Mouse (Mus musculus) limb, embryonic 15.5 days (tissue): ENCODE data around the gene Nthl1. TPM values are rescaled to one million over a fixed set of nuclear protein-coding genes. Genes with fewer than 3 reads are reported as not detected.

Experiments
- ATAC-seq: fragments of 200-750 bp; cut with Nextera tagmentation; 2 replicates; pipeline ENCODE4 v1.8.0; 2017; ENCODE audit warnings: low read depth, moderate TSS enrichment; ENCODE audit not compliant: insufficient number of reproducible peaks, low FRiP score, low TSS enrichment
- H3K27ac ChIP-seq: fragments of 300-500 bp; sonication (generic); 2 replicates; pipeline ENCODE4 v1.5.1; 2015; ENCODE audit warnings: moderate library complexity, mild to moderate bottlenecking, inconsistent platforms
- H3K27me3 ChIP-seq: fragments of 300-500 bp; sonication (generic); 2 replicates; pipeline ENCODE4 v1.6.1; 2015; ENCODE audit warnings: inconsistent platforms
- H3K36me3 ChIP-seq: fragments of 300-500 bp; sonication (generic); 2 replicates; pipeline ENCODE4 v1.6.1; 2015; ENCODE audit warnings: inconsistent platforms
- H3K4me1 ChIP-seq: fragments of 300-500 bp; sonication (generic); 2 replicates; pipeline ENCODE4 v1.6.1; 2015; ENCODE audit warnings: inconsistent platforms
- H3K4me2 ChIP-seq: fragments of 300-500 bp; sonication (generic); 2 replicates; pipeline ENCODE4 v1.6.1; 2015; ENCODE audit warnings: mild to moderate bottlenecking, inconsistent platforms
- H3K4me3 ChIP-seq: fragments of 300-500 bp; sonication (generic); 2 replicates; pipeline ENCODE4 v1.5.1; 2015; ENCODE audit warnings: mild to moderate bottlenecking, inconsistent platforms
- H3K9ac ChIP-seq: fragments of 300-500 bp; sonication (generic); 2 replicates; pipeline ENCODE4 v1.6.1; 2015; ENCODE audit warnings: inconsistent platforms
- H3K9me3 ChIP-seq: fragments of 300-500 bp; sonication (generic); 2 replicates; pipeline ENCODE4 v1.6.1; 2016; ENCODE audit warnings: inconsistent platforms
- WGBS: fragments of 180-500 bp; shearing (Covaris S2); methylation state at CpG from one replicate; pipeline ENCODE4 v1.1.7; 2015; 5-methylcytosine and 5-hydroxymethylcytosine counted together
- polyA plus RNA-seq: library from polyadenylated mRNA; unstranded; fragments of >200 nt; fragmentation: Nextera tagmentation; extraction: Ambion mirVana; gene quantifications from 2 replicates; pipeline ENCODE4 v1.2.1, GENCODE M21; 2015

The Nthl1 gene
- polyA plus RNA-seq, 1 experiment from 2014 or later, result 21.3 TPM

DNA sequence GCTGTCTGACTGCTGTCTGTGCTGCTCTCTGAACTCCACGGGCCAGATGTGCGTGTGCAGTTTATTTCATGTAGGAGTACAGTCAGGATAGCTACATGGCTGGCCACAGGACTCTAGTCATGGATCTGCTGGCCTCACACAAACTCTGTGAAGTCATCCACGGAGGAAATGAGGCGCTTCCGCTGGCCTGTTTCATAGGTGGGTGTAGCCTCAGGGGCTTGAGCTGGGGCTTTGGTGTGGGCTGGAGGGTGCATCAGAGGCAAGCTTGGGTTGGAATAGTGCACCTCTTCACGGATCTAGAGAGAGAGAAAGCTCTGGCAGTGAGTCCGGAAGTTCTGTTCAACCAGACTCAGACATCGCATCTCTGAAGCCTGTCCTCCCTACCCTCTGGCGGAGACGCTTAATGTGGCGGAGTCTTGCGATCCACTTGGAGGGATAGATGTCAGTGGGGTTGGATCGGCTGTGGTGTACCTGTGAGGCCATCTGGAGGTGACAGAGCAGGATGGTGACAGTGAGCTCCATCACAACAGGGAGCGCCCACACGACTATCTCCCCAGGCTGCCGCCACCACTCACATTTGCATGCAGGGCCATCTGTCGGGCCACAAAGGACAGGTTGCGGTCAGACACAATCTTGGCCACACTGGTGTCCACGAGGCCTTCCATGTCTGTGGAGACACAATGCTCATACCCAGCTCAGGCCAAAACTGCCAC lies 35.9 kb upstream of the Nthl1 start:
- H3K9me3 ChIP-seq, result no peaks in the 10 kb centered on the region
- no peak overlapping the region for H3K27ac ChIP-seq
- peaks cover 99% of the 10 kb centered on the region for H3K36me3 ChIP-seq
- 86% methylated on average over 19 of the region's 19 CpGs for WGBS
- no peaks in the 10 kb centered on the region for H3K27me3 ChIP-seq
- H3K4me1 ChIP-seq, result no peaks in the 10 kb centered on the region
- H3K4me3 ChIP-seq, result no peak overlapping the region
- H3K9ac ChIP-seq, result no peak overlapping the region
- ATAC-seq, result no peak
- no peak overlapping the region for H3K4me2 ChIP-seq

DNA sequence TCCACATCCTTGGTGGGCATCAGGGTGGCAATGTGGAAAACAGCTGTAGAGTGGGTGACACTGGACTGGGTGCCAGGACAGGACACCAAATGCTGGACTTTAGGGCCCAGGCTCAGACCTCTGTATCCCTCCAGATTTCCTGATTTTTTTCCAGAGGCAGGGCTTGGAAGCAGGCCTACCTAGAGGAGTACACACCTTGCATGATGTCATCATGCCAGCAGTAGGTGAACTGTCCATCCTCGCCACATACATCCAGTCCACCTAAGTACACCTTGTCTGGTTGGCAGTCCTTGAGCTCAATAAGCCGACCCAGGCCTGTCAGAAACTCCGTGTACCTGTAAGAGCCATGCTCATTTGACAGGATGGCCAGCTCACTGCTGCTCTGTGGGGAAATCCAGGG lies 34.5 kb upstream of the Nthl1 start:
- H3K4me3 ChIP-seq, result no peak overlapping the region
- no peaks in the 10 kb centered on the region for H3K27me3 ChIP-seq
- H3K9me3 ChIP-seq, result no peaks in the 10 kb centered on the region
- H3K27ac ChIP-seq, result no peak overlapping the region
- ATAC-seq, result no peak
- H3K4me2 ChIP-seq, result no peak overlapping the region
- H3K36me3 ChIP-seq, result peaks cover 99% of the 10 kb centered on the region
- H3K4me1 ChIP-seq, result no peaks in the 10 kb centered on the region
- WGBS, result 86% methylated on average over 3 of the region's 3 CpGs
- H3K9ac ChIP-seq, result no peak overlapping the region

- H3K36me3 ChIP-seq, result peaks cover 96% of the 10 kb centered on the region
- WGBS, result 94% methylated on average over 4 of the region's 4 CpGs
- H3K27ac ChIP-seq, result no peak overlapping the region
- no peaks in the 10 kb centered on the region for H3K27me3 ChIP-seq
- ATAC-seq, result no peak
- no peak overlapping the region for H3K4me3 ChIP-seq
- H3K9me3 ChIP-seq, result no peaks in the 10 kb centered on the region
- no peak overlapping the region for H3K4me2 ChIP-seq
- no peak overlapping the region for H3K9ac ChIP-seq
- no peaks in the 10 kb centered on the region for H3K4me1 ChIP-seq
Measured at GRCm38 (mm10) chr17:24600502-24600901, 32.0 kb upstream of the Nthl1 start.

GRCm38 (mm10) chr17:24603961-24604360 lies 28.5 kb upstream of the Nthl1 start:
- Histone ChIP-seq H3K4me3 (no peak overlapping the region), H3K36me3 (peaks cover 96% of the 10 kb centered on the region), H3K9ac (no peak overlapping the region), H3K4me2 (no peak overlapping the region), H3K27me3 (no peaks in the 10 kb centered on the region), H3K4me1 (no peaks in the 10 kb centered on the region), H3K9me3 (no peaks in the 10 kb centered on the region), H3K27ac (no peak overlapping the region)
- ATAC-seq, result no peak
- 90% methylated on average over 8 of the region's 8 CpGs for WGBS

- ATAC-seq, result no peak
- Histone ChIP-seq H3K36me3 (peaks cover 91% of the 10 kb centered on the region), H3K4me2 (no peak overlapping the region)
Measured at GRCm38 (mm10) chr17:24604557-24604956, 27.9 kb upstream of the Nthl1 start.

GRCm38 (mm10) chr17:24608370-24608769 lies 24.1 kb upstream of the Nthl1 start:
- Histone ChIP-seq H3K36me3 (peaks cover 65% of the 10 kb centered on the region), H3K9ac (no peak overlapping the region), H3K27ac (no peak overlapping the region), H3K27me3 (no peaks in the 10 kb centered on the region), H3K4me1 (no peaks in the 10 kb centered on the region), H3K9me3 (no peaks in the 10 kb centered on the region), H3K4me3 (no peak overlapping the region), H3K4me2 (no peak overlapping the region)
- WGBS, result 92% methylated on average over 4 of the region's 4 CpGs
- ATAC-seq, result no peak

More at GRCm38 (mm10) chr17:24604557-24604956, 27.9 kb upstream of the Nthl1 start:
- Histone ChIP-seq H3K27ac (no peak overlapping the region; the same call in 1 of the 2 replicates), H3K9me3 (no peaks in the 10 kb centered on the region), H3K9ac (no peak overlapping the region), H3K4me3 (no peak overlapping the region), H3K27me3 (no peaks in the 10 kb centered on the region), H3K4me1 (no peaks in the 10 kb centered on the region)
- WGBS, result 84% methylated on average over 3 of the region's 3 CpGs

- peaks cover 67% of the 10 kb centered on the region for H3K36me3 ChIP-seq
- H3K27ac ChIP-seq, result no peak overlapping the region
- no peak overlapping the region for H3K9ac ChIP-seq
- ATAC-seq, result no peak
- H3K4me3 ChIP-seq, result no peak overlapping the region
- no peak overlapping the region for H3K4me2 ChIP-seq
- H3K4me1 ChIP-seq, result no peaks in the 10 kb centered on the region
- 91% methylated on average over 8 of the region's 8 CpGs for WGBS
- no peaks in the 10 kb centered on the region for H3K27me3 ChIP-seq
- H3K9me3 ChIP-seq, result no peaks in the 10 kb centered on the region
Measured at GRCm38 (mm10) chr17:24608874-24609273, 23.6 kb upstream of the Nthl1 start.

DNA sequence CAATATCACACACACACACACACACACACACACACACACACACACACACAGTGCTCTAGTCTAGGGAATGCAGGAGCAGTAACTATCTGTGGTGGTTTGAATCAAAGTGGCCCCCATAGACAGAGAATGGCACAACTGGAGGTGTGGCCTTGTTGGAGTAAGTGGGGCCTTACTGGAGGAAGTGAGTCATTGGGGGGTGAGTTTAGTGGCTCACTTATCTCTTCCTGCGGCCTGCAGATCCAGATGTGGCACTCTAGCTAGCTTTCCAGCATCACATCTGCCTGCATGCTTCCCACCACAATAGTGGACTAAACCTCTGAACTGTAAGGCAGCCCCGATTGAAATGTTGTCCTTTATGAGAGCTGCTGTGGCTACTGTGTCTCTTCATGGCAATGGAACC lies 21.8 kb upstream of the Nthl1 start:
- H3K9ac ChIP-seq, result no peak overlapping the region
- H3K36me3 ChIP-seq, result peaks cover 67% of the 10 kb centered on the region
- no peaks in the 10 kb centered on the region for H3K4me1 ChIP-seq
- no peak overlapping the region for H3K27ac ChIP-seq
- ATAC-seq, result no peak
- H3K27me3 ChIP-seq, result no peaks in the 10 kb centered on the region
- WGBS, result 84% methylated on average over 2 of the region's 2 CpGs
- no peak overlapping the region for H3K4me2 ChIP-seq
- H3K9me3 ChIP-seq, result no peaks in the 10 kb centered on the region
- no peak overlapping the region for H3K4me3 ChIP-seq

GRCm38 (mm10) chr17:24617561-24618194 lies 14.8 kb upstream of the Nthl1 start:
- H3K27ac ChIP-seq, result no peak overlapping the region
- H3K4me1 ChIP-seq, result no peaks in the 10 kb centered on the region
- WGBS, result 85% methylated on average over 14 of the region's 14 CpGs
- no peak overlapping the region for H3K4me2 ChIP-seq
- ATAC-seq, result no peak
- peaks cover 92% of the 10 kb centered on the region for H3K36me3 ChIP-seq
- H3K9ac ChIP-seq, result no peak overlapping the region
- H3K9me3 ChIP-seq, result no peaks in the 10 kb centered on the region
- H3K4me3 ChIP-seq, result no peak overlapping the region
- no peaks in the 10 kb centered on the region for H3K27me3 ChIP-seq

- H3K36me3 ChIP-seq, result peaks cover 97% of the 10 kb centered on the region
- no peaks in the 10 kb centered on the region for H3K9me3 ChIP-seq
- no peak for ATAC-seq
- no peaks in the 10 kb centered on the region for H3K27me3 ChIP-seq
- no peak overlapping the region for H3K27ac ChIP-seq
- no peak overlapping the region for H3K4me2 ChIP-seq
- no peaks in the 10 kb centered on the region for H3K4me1 ChIP-seq
- WGBS, result 90% methylated on average over 8 of the region's 8 CpGs
- H3K4me3 ChIP-seq, result no peak overlapping the region
- H3K9ac ChIP-seq, result no peak overlapping the region
Measured at GRCm38 (mm10) chr17:24625472-24625871, 7.0 kb upstream of the Nthl1 start.

- no peak overlapping the region for H3K9ac ChIP-seq
- ATAC-seq, result no peak
- peaks cover 16% of the 10 kb centered on the region for H3K4me1 ChIP-seq
- H3K9me3 ChIP-seq, result no peaks in the 10 kb centered on the region
- no peak overlapping the region for H3K4me2 ChIP-seq
- peaks cover 70% of the 10 kb centered on the region for H3K36me3 ChIP-seq
- no peak overlapping the region for H3K27ac ChIP-seq
- no peak overlapping the region for H3K4me3 ChIP-seq
- H3K27me3 ChIP-seq, result no peaks in the 10 kb centered on the region
- WGBS, result 44% methylated on average over 5 of the region's 5 CpGs
Measured at GRCm38 (mm10) chr17:24628646-24629045, 3.8 kb upstream of the Nthl1 start.

GRCm38 (mm10) chr17:24630072-24630471 lies 2.4 kb upstream of the Nthl1 start:
- Histone ChIP-seq H3K9ac (no peak overlapping the region), H3K4me1 (peaks cover 26% of the 10 kb centered on the region), H3K9me3 (no peaks in the 10 kb centered on the region), H3K27ac (no peak overlapping the region), H3K27me3 (no peaks in the 10 kb centered on the region), H3K4me2 (no peak overlapping the region), H3K4me3 (no peak overlapping the region), H3K36me3 (peaks cover 56% of the 10 kb centered on the region)
- no peak for ATAC-seq
- 87% methylated on average over 14 of the region's 14 CpGs for WGBS
